Mouse (Mus musculus): ENCODE data around the gene Ggct. TPM values are rescaled to one million over a fixed set of nuclear protein-coding genes. Genes with fewer than 3 reads are reported as not detected.

Ggct gene
- 12.2 and 17.9 TPM in 2 replicates for polyA plus RNA-seq (2016; fragmentation: Nextera tagmentation; extraction: Ambion mirVana)

GRCm38 (mm10) chr6:54992734-54993260, at the start of gene Ggct:
Ggct (minus strand) TSS chr6:54992950.
- peak; percentile 100 for ATAC-seq (ENCODE audit: low FRiP score)
- Histone ChIP-seq H3K4me1 (peaks cover 6% of the 10 kb centered on the region; the same call in 1 of the 2 replicates), H3K36me3 (no peaks in the 10 kb centered on the region), H3K9ac (peak within 1 kb of the TSS; percentile 61), H3K27me3 (no peaks in the 10 kb centered on the region), H3K4me2 (replicated peaks) (peak within 1 kb of the TSS; percentile 77), H3K27ac (peak within 1 kb of the TSS; percentile 42), H3K4me3 (peak within 1 kb of the TSS; percentile 44), H3K9me3 (replicated peaks) (no peaks in the 10 kb centered on the region)
- WGBS = under 1% methylated on average over 41 of the region's 41 CpGs

- no peaks in the 10 kb centered on the region for H3K9me3 ChIP-seq (replicated peaks)
- 77% methylated on average over 1 of the region's 1 CpGs for WGBS
- no peak for ATAC-seq (ENCODE audit: low FRiP score)
- H3K4me2 ChIP-seq (replicated peaks) = no peak overlapping the region
- no peak overlapping the region for H3K27ac ChIP-seq
- no peaks in the 10 kb centered on the region for H3K36me3 ChIP-seq
- H3K27me3 ChIP-seq = no peaks in the 10 kb centered on the region
- no peak overlapping the region for H3K4me3 ChIP-seq
- H3K9ac ChIP-seq = no peak overlapping the region
- peaks cover 26% of the 10 kb centered on the region for H3K4me1 ChIP-seq
Measured at GRCm38 (mm10) chr6:55040031-55040430, 47.3 kb upstream of the Ggct start.

- Histone ChIP-seq H3K27ac (no peak overlapping the region), H3K4me2 (replicated peaks) (peak overlapping the region; percentile 80), H3K9ac (no peak overlapping the region), H3K4me3 (peak overlapping the region; percentile 93), H3K9me3 (replicated peaks) (no peaks in the 10 kb centered on the region), H3K4me1 (peaks cover 25% of the 10 kb centered on the region), H3K36me3 (no peaks in the 10 kb centered on the region), H3K27me3 (no peaks in the 10 kb centered on the region)
- WGBS = 83% methylated on average over 6 of the region's 6 CpGs
- ATAC-seq (ENCODE audit: low FRiP score) = no peak
Measured at GRCm38 (mm10) chr6:55039446-55039783, 46.7 kb upstream of the Ggct start.

- Histone ChIP-seq H3K4me1 (peaks cover 19% of the 10 kb centered on the region), H3K9ac (peak overlapping the region; percentile 94), H3K36me3 (no peaks in the 10 kb centered on the region), H3K4me3 (peak overlapping the region; percentile 93), H3K27me3 (no peaks in the 10 kb centered on the region), H3K9me3 (replicated peaks) (no peaks in the 10 kb centered on the region), H3K27ac (peak overlapping the region; percentile 95), H3K4me2 (replicated peaks) (peak overlapping the region; percentile 80)
- ATAC-seq (ENCODE audit: low FRiP score) = 0 out of 2 replicates have a peak, but pooled peaks have one; percentile 43
- 3% methylated on average over 12 of the region's 12 CpGs for WGBS
Measured at GRCm38 (mm10) chr6:55038671-55039445, 46.1 kb upstream of the Ggct start.

- Histone ChIP-seq H3K9ac (peak within 1 kb of the TSS; percentile 94), H3K27ac (peak within 1 kb of the TSS; percentile 95), H3K4me3 (peak within 1 kb of the TSS; percentile 93), H3K9me3 (replicated peaks) (no peaks in the 10 kb centered on the region), H3K4me1 (peaks cover 18% of the 10 kb centered on the region), H3K4me2 (replicated peaks) (peak within 1 kb of the TSS; percentile 80), H3K27me3 (no peaks in the 10 kb centered on the region), H3K36me3 (no peaks in the 10 kb centered on the region)
- peak; percentile 96 for ATAC-seq (ENCODE audit: low FRiP score)
- WGBS = under 1% methylated on average over 87 of the region's 87 CpGs
Measured at GRCm38 (mm10) chr6:55037799-55038670, 45.3 kb upstream of the Ggct start, which contains the start of gene Gars. Gars (plus strand) TSS chr6:55038007.

- Histone ChIP-seq H3K4me3 (no peak overlapping the region), H3K4me2 (replicated peaks) (no peak overlapping the region), H3K27me3 (no peaks in the 10 kb centered on the region), H3K9ac (no peak overlapping the region), H3K36me3 (no peaks in the 10 kb centered on the region), H3K4me1 (peaks cover 18% of the 10 kb centered on the region), H3K27ac (no peak overlapping the region), H3K9me3 (replicated peaks) (no peaks in the 10 kb centered on the region)
- 87% methylated on average over 4 of the region's 4 CpGs for WGBS
- no peak for ATAC-seq (ENCODE audit: low FRiP score)
Measured at GRCm38 (mm10) chr6:55036731-55037130, 44.0 kb upstream of the Ggct start.

- WGBS = 79% methylated on average over 2 of the region's 2 CpGs
- ATAC-seq (ENCODE audit: low FRiP score) = no peak
Measured at GRCm38 (mm10) chr6:55027642-55028041, 34.9 kb upstream of the Ggct start.

GRCm38 (mm10) chr6:55021806-55022205, 29.1 kb upstream of the Ggct start:
- 83% methylated on average over 7 of the region's 7 CpGs for WGBS
- Histone ChIP-seq H3K9me3 (replicated peaks) (no peaks in the 10 kb centered on the region), H3K4me2 (replicated peaks) (no peak overlapping the region), H3K27ac (no peak overlapping the region), H3K36me3 (no peaks in the 10 kb centered on the region), H3K27me3 (0 out of 2 replicates have a peak, but pooled peaks cover 8% of the 10 kb centered on the region), H3K9ac (no peak overlapping the region), H3K4me1 (no peaks in the 10 kb centered on the region), H3K4me3 (no peak overlapping the region)
- no peak for ATAC-seq (ENCODE audit: low FRiP score)

More at GRCm38 (mm10) chr6:55027642-55028041, 34.9 kb upstream of the Ggct start:
- Histone ChIP-seq H3K9me3 (replicated peaks) (no peaks in the 10 kb centered on the region), H3K27me3 (no peaks in the 10 kb centered on the region), H3K36me3 (no peaks in the 10 kb centered on the region), H3K4me3 (no peak overlapping the region), H3K4me2 (replicated peaks) (no peak overlapping the region), H3K9ac (no peak overlapping the region), H3K4me1 (no peaks in the 10 kb centered on the region), H3K27ac (no peak overlapping the region)

- Histone ChIP-seq H3K4me3 (no peak overlapping the region), H3K27ac (no peak overlapping the region), H3K4me1 (no peaks in the 10 kb centered on the region), H3K9ac (no peak overlapping the region), H3K4me2 (replicated peaks) (no peak overlapping the region), H3K36me3 (no peaks in the 10 kb centered on the region), H3K9me3 (replicated peaks) (no peaks in the 10 kb centered on the region), H3K27me3 (0 out of 2 replicates have a peak, but pooled peaks cover 8% of the 10 kb centered on the region)
- no peak for ATAC-seq (ENCODE audit: low FRiP score)
- WGBS = 71% methylated on average over 2 of the region's 2 CpGs
Measured at GRCm38 (mm10) chr6:55018417-55018816, 25.7 kb upstream of the Ggct start.

GRCm38 (mm10) chr6:55016710-55017583, 24.2 kb upstream of the Ggct start:
- Histone ChIP-seq H3K4me2 (replicated peaks) (no peak overlapping the region), H3K36me3 (no peaks in the 10 kb centered on the region), H3K9me3 (replicated peaks) (no peaks in the 10 kb centered on the region), H3K27me3 (0 out of 2 replicates have a peak, but pooled peaks cover 8% of the 10 kb centered on the region), H3K4me3 (no peak overlapping the region), H3K9ac (no peak overlapping the region), H3K4me1 (no peaks in the 10 kb centered on the region), H3K27ac (no peak overlapping the region)
- peak; percentile 65 for ATAC-seq (ENCODE audit: low FRiP score)
- whole genome bisulfite sequencing = 29% methylated on average over 15 of the region's 15 CpGs

- no peaks in the 10 kb centered on the region for H3K36me3 ChIP-seq
- no peak overlapping the region for H3K4me3 ChIP-seq
- H3K4me1 ChIP-seq = no peaks in the 10 kb centered on the region
- H3K27ac ChIP-seq = no peak overlapping the region
- no peaks in the 10 kb centered on the region for H3K9me3 ChIP-seq (replicated peaks)
- no peak overlapping the region for H3K9ac ChIP-seq
- H3K27me3 ChIP-seq = 0 out of 2 replicates have a peak, but pooled peaks cover 8% of the 10 kb centered on the region
- WGBS = 26% methylated on average over 5 of the region's 5 CpGs
- H3K4me2 ChIP-seq (replicated peaks) = no peak overlapping the region
- ATAC-seq (ENCODE audit: low FRiP score) = no peak
Measured at GRCm38 (mm10) chr6:55016236-55016635, 23.5 kb upstream of the Ggct start.
